Mouse (Mus musculus) hindbrain, embryonic 13.5 days (tissue): ENCODE data around the gene St3gal5. TPM values are rescaled to one million over a fixed set of nuclear protein-coding genes. Genes with fewer than 3 reads are reported as not detected.

Source experiments
- ATAC-seq: fragments of 200-750 bp; cut with Nextera tagmentation; 2 replicates; pipeline ENCODE4 v1.8.0; 2017; ENCODE audit warnings: moderate TSS enrichment; ENCODE audit not compliant: low FRiP score
- H3K27ac ChIP-seq: fragments of 300-500 bp; sonication (generic); 2 replicates; pipeline ENCODE4 v1.5.1; 2015; ENCODE audit warnings: inconsistent platforms, mild to moderate bottlenecking, moderate library complexity
- H3K27me3 ChIP-seq: fragments of 300-500 bp; sonication (generic); 2 replicates; pipeline ENCODE4 v1.6.1; 2015; ENCODE audit warnings: mild to moderate bottlenecking, inconsistent platforms
- H3K36me3 ChIP-seq: fragments of 300-500 bp; sonication (generic); 2 replicates; pipeline ENCODE4 v1.6.1; 2015; ENCODE audit warnings: mild to moderate bottlenecking, inconsistent platforms
- H3K4me1 ChIP-seq: fragments of 300-500 bp; sonication (generic); replicated peaks from 2 replicates; pipeline ENCODE4 v1.6.1; 2015; ENCODE audit warnings: inconsistent platforms
- H3K4me2 ChIP-seq: fragments of 300-500 bp; sonication (generic); 2 replicates; pipeline ENCODE4 v1.6.1; 2015; ENCODE audit warnings: inconsistent platforms, mild to moderate bottlenecking, moderate library complexity
- H3K4me3 ChIP-seq: fragments of 300-500 bp; sonication (generic); 2 replicates; pipeline ENCODE4 v1.5.1; 2015; ENCODE audit warnings: mild to moderate bottlenecking, inconsistent platforms
- H3K9ac ChIP-seq: fragments of 300-500 bp; sonication (generic); 2 replicates; pipeline ENCODE4 v1.6.1; 2015; ENCODE audit warnings: mild to moderate bottlenecking, inconsistent platforms
- H3K9me3 ChIP-seq: fragments of 300-500 bp; sonication (generic); 2 replicates; pipeline ENCODE4 v1.6.1; 2016; ENCODE audit warnings: inconsistent platforms
- WGBS: fragments of 180-500 bp; shearing (Covaris S2); methylation state at CpG from one replicate; pipeline ENCODE4 v1.1.7; 2015; 5-methylcytosine and 5-hydroxymethylcytosine counted together
- polyA plus RNA-seq: library from polyadenylated mRNA; unstranded; fragments of >200 nt; fragmentation: Nextera tagmentation; extraction: Ambion mirVana; gene quantifications from 2 replicates; pipeline ENCODE4 v1.2.1, GENCODE M21; 2015

The St3gal5 gene
- polyA plus RNA-seq, 1 experiment from 2014 or later = 52.9 TPM

- H3K27me3 ChIP-seq = peaks cover 21% of the 10 kb centered on the region
- H3K27ac ChIP-seq = no peak overlapping the region
- H3K36me3 ChIP-seq = no peaks in the 10 kb centered on the region
- peaks cover 10% of the 10 kb centered on the region for H3K4me1 ChIP-seq
- no peak overlapping the region for H3K4me3 ChIP-seq
- H3K4me2 ChIP-seq = no peak overlapping the region
- no peak overlapping the region for H3K9ac ChIP-seq
- no peak for ATAC-seq
- no peaks in the 10 kb centered on the region for H3K9me3 ChIP-seq
- WGBS = 39% methylated on average over 11 of the region's 11 CpGs
Measured at GRCm38 (mm10) chr6:72200595-72201256, 103.3 kb downstream of the St3gal5 start.

GRCm38 (mm10) chr6:72202732-72203131 lies 105.3 kb downstream of the St3gal5 start:
- no peak for ATAC-seq
- H3K27me3 ChIP-seq = peaks cover 26% of the 10 kb centered on the region
- H3K27ac ChIP-seq = no peak overlapping the region
- H3K36me3 ChIP-seq = no peaks in the 10 kb centered on the region
- 81% methylated on average over 5 of the region's 5 CpGs for WGBS
- no peak overlapping the region for H3K4me2 ChIP-seq
- H3K4me1 ChIP-seq = peaks cover 10% of the 10 kb centered on the region
- H3K9ac ChIP-seq = no peak overlapping the region
- H3K9me3 ChIP-seq = no peaks in the 10 kb centered on the region
- H3K4me3 ChIP-seq = no peak overlapping the region

DNA sequence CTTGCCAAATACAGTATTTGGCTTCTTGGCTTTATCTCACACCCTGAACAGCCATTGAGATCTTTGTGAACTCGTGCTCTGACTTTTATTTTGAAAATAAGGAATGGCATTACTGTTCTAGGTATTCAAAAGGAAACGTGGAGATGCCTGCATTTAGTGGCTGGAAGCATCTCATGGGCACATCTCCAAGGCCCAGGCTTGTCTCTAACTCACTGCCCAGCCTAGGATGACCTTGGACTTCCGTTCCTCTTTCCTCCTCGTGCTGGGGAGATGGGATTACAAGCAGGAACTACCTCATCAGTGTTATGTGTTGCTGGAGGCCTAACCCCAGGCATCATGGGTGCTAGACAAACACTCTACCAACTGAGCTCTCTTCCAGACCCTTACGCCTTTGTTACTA lies 105.9 kb downstream of the St3gal5 start:
- no peak for ATAC-seq
- Histone ChIP-seq H3K9me3 (no peaks in the 10 kb centered on the region), H3K27me3 (peaks cover 31% of the 10 kb centered on the region), H3K27ac (no peak overlapping the region), H3K9ac (no peak overlapping the region), H3K4me2 (no peak overlapping the region), H3K36me3 (no peaks in the 10 kb centered on the region), H3K4me1 (peaks cover 10% of the 10 kb centered on the region), H3K4me3 (no peak overlapping the region)
- WGBS = 82% methylated on average over 5 of the region's 5 CpGs

Other genes starting within 250 kb of the St3gal5 start
- gene Ptcd3, start 188.8 kb upstream of the St3gal5 start, polyA plus RNA-seq = 86.1 and 86.5 TPM in 2 replicates
- gene Polr1a, start 188.5 kb upstream of the St3gal5 start, polyA plus RNA-seq = 19.5 and 20.6 TPM in 2 replicates
- gene Atoh8, start 138.0 kb downstream of the St3gal5 start, polyA plus RNA-seq = 3.2 and 4.2 TPM in 2 replicates
- 0.40 TPM in 1 of 2 replicates, not detected in the other for gene Sftpb, start 207.0 kb downstream of the St3gal5 start, polyA plus RNA-seq
- gene Usp39, start 247.6 kb downstream of the St3gal5 start, polyA plus RNA-seq = 46.0 and 46.7 TPM in 2 replicates
- 20.6 and 21.1 TPM in 2 replicates for gene 0610030E20Rik, start 249.7 kb downstream of the St3gal5 start, polyA plus RNA-seq